Mouse (Mus musculus) heart, adult 11 months (tissue): ENCODE measurements around the gene Psme1.

Source experiments
- DNase-seq: peaks from one replicate; pipeline ENCODE4 v3.0.0; 2022

The Psme1 gene

DNA sequence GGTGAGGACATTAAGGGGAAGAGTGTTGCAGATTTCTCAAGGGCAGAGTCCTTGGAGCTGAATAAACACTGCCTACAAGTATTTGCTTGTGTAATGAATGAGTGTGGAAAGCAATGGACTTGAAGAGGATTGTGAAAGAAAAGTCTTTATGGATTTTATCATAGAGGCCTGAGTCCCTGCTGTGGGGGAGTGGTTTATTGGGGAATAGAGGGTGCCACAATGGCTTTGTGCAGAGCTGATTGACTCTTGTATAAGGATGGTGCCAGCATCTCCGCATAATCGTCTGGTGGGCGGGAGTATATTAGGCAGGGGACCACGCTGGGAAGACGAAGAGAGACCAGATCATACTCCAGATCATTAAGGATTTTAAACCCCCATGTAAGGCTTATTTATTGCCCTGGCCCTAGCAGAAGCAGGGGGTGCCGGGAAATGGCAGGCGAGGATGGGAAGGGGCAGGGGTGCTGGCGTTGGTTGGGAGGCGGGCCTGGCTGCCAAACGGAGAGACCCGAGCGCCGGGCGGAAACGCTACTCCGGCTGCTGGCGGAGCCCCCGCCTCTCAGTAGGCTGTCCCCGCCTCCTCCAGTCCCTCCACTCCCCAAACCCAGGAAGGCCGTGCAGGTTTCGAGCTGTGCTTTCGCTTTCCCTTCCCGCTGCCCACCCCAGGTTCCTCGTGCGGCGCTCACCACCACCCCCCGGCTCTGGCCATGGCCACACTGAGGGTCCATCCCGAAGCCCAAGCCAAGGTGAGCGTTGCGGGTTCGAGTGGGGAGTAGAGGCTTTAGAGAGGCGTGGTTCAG lies at the start of gene Psme1:
Gene Psme1 (plus strand): TSS at position 253 of the 797 bp plus-strand sequence.
- peak; percentile 99 for DNase-seq

GRCm38 (mm10) chr14:55536116-55536745 lies 41.7 kb upstream of the Psme1 start:
- no peak for DNase-seq

GRCm38 (mm10) chr14:55540067-55540786 lies 37.7 kb upstream of the Psme1 start, which contains the start of gene Pck2:
Gene Pck2 (plus strand): TSS chr14:55540266.
- DNase-seq = peak; percentile 100

- peak; percentile 99 for DNase-seq
Measured at GRCm38 (mm10) chr14:55540787-55541321, 37.1 kb upstream of the Psme1 start.

- DNase-seq = no peak
Measured at GRCm38 (mm10) chr14:55542268-55542667, 35.7 kb upstream of the Psme1 start.

DNA sequence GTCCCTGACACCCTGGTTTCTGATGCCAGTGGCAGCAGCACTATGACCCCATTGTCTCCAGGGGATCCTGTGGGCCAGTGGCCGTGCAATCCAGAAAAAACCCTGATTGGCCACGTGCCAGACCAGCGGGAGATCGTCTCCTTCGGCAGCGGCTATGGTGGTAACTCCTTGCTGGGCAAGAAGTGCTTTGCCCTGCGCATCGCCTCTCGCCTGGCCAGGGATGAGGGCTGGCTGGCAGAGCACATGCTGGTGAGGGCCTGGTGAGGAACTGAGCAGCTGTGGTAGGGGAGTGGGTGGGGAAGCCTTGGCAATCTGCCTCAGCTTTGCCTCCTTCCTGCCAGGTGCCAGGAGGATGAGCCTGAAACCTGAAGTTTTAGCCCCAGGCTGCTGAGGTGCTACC lies 33.6 kb upstream of the Psme1 start:
- DNase-seq = no peak

- no peak for DNase-seq
Measured at GRCm38 (mm10) chr14:55550191-55550590, 27.7 kb upstream of the Psme1 start.

- DNase-seq = no peak
Measured at GRCm38 (mm10) chr14:55551347-55551746, 26.6 kb upstream of the Psme1 start.

GRCm38 (mm10) chr14:55551794-55552193 lies 26.1 kb upstream of the Psme1 start:
- no peak for DNase-seq

DNA sequence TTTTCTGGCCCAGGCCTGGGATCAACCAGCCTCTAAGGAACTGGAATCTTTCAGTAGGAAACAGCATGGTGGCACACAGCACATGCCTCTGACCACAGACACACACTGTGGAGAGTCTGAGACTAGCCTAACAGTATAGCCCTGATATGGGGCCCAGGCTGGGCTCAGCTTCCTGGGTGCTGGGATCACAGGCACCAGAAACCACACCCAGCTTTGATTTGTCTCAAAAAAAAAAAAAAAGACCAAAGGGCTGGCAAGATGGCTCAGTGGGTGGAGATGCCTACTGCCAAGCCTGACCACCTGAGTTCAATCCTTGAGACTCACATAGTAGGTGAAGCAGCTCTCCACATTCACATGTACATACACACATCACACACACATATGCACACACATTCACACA lies 23.3 kb upstream of the Psme1 start:
- DNase-seq = no peak

DNA sequence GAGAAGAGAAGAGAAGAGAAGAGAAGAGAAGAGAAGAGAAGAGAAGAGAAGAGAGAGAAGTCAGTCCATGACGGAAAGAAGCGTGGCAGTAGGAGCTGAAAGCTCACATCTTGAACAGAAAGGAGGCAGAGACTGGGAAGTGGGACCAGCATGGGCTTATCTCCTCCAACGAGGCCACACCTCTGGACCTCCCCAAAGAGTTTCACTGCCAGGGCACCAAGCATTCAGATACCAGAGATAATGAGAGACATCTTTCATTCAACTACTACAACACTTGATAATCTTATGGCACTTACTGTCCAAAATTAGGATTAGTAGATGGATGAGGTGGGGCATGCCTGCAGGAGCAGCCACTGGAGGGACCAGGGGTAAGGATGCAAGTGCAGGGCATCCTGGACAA lies 22.1 kb upstream of the Psme1 start:
- no peak for DNase-seq

DNA sequence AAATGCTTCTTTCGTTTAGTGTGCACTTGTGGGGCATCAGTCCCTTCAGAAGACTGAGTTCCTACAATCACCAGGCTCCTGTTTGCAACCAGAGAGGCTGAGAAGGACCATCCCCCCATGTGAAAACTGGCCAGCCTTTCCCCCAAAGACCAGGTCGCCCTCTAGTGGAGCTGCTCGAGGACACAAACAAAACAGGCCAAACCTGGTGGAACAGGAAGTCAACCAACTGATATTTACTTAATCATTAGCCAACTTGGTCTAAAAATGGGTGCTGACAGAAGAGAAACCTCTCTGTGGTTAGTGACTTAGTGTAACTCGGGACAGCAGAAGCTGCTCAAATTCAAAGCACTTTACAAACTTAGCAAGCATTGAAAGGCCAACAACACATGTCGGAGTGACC lies 20.9 kb upstream of the Psme1 start:
- peak; percentile 98 for DNase-seq

GRCm38 (mm10) chr14:55557587-55557986 lies 20.3 kb upstream of the Psme1 start:
- no peak for DNase-seq

- DNase-seq = no peak
Measured at GRCm38 (mm10) chr14:55558740-55559448, 19.0 kb upstream of the Psme1 start.

DNA sequence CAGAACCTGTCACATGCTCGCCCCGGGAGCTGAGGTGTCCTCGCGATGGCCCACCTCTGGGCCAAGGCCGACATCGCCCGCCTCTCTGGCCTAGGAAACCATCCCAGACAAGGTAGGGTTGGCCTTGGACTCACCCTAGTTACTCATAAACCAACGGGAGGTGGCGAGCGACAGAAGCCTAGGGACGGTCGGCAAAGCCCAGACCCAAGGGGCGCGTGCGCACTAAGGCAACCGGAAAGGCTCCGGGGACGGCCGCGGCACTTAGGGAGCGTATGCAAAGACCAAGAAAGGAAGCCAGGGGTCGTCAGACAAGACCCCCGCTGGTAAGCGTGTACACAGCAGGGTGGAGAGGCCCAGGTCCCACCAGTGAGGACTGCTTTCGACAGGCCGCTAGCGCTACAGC lies 18.1 kb upstream of the Psme1 start, which contains the start of gene Dcaf11:
Gene Dcaf11 (plus strand): TSS at position 208 of the 403 bp plus-strand sequence.
- DNase-seq = peak; percentile 99

GRCm38 (mm10) chr14:55560202-55561073 lies 17.5 kb upstream of the Psme1 start, which contains the start of gene A730061H03Rik:
Gene A730061H03Rik (minus strand): TSS chr14:55560406.
- DNase-seq = peak; percentile 100

- peak; percentile 94 for DNase-seq
Measured at GRCm38 (mm10) chr14:55561860-55562259, 16.1 kb upstream of the Psme1 start.

DNA sequence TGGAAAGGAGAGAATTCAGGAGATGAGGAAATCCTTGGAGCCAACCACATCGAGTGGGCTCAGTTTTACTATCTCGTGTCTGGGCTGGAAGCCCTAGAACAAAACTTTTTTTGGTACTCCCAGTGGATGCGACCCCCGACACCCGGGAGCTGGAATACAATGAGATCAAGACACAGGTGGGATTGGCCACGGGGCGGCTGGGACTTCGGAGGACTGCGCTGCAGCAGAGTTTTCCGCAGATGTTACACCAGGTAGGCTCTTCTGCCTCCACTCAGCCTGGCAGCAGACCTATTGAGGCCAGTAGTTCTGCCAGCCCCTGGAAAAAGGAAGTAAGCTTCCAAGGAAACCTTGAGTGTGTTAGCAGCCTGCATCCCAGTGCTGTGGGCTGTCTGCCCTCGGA lies 14.7 kb upstream of the Psme1 start:
- peak; percentile 90 for DNase-seq

- no peak for DNase-seq
Measured at GRCm38 (mm10) chr14:55565748-55566147, 12.2 kb upstream of the Psme1 start.

DNA sequence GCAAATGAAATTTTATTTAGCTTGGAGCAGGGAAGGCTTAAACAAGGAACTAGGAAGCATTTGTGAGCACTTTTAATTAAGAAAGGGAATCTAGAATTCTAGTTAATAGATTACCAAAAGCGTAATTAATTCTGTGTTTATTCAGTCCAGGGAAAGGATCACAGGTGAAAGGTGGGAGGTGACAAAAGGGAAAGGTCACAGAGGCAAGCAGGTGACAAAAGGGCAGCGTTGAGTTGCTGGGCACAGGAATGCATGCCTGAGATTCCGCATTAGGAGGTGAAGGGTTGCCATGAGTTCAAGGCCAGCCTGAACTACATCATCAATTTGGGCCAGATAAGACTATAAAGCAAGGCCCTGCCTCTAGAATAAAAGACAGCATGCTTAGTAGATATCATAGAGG lies 10.4 kb upstream of the Psme1 start:
- DNase-seq = no peak

GRCm38 (mm10) chr14:55570588-55570987 lies 7.3 kb upstream of the Psme1 start:
- no peak for DNase-seq
